Mouse (Mus musculus): ENCODE measurements around the gene Rhox2b. TPM values are rescaled to one million over a fixed set of nuclear protein-coding genes. Genes with fewer than 3 reads are reported as not detected.
"Not testable (repeated sequence)": the region's sequence is repeated elsewhere in the genome, so short reads cannot be mapped to it uniquely, and the experiment has no call there.

Rhox2b gene
- polyA plus RNA-seq (2014; fragmentation: Nextera tagmentation; extraction: Ambion mirVana): 0.57 TPM in 1 of 2 replicates, not detected in the other

GRCm38 (mm10) chrX:37411767-37412166, at the start of gene Rhox2b:
TSS of gene Rhox2b (plus strand) at chrX:37412067.
- DNase-seq (ENCODE audit: low spot score); H3K9me3 ChIP-seq (ENCODE audit: control insufficient read depth, low read length); H3K4me3 ChIP-seq (ENCODE audit: low read depth, low read length); H3K27ac ChIP-seq (ENCODE audit: low read depth, low read length); H3K27me3 ChIP-seq (ENCODE audit: control insufficient read depth, insufficient read depth, low read length); H3K9ac ChIP-seq (ENCODE audit: low read length); H3K36me3 ChIP-seq (ENCODE audit: control insufficient read depth, insufficient read depth, low read length); H3K4me1 ChIP-seq (replicated peaks; ENCODE audit: control insufficient read depth, insufficient read depth, low read length); H3K4me2 ChIP-seq (ENCODE audit: low read depth, low read length, severe bottlenecking); ATAC-seq (replicated peaks; ENCODE audit: low FRiP score): not testable (repeated sequence)
- no CpG with 5 or more reads among the region's 9 CpGs for WGBS

- H3K9ac ChIP-seq (ENCODE audit: low read length); H3K27ac ChIP-seq (ENCODE audit: low read depth, low read length); H3K9me3 ChIP-seq (ENCODE audit: control insufficient read depth, low read length); H3K4me2 ChIP-seq (ENCODE audit: low read depth, low read length, severe bottlenecking); H3K27me3 ChIP-seq (ENCODE audit: control insufficient read depth, insufficient read depth, low read length); H3K4me3 ChIP-seq (ENCODE audit: low read depth, low read length); H3K36me3 ChIP-seq (ENCODE audit: control insufficient read depth, insufficient read depth, low read length); DNase-seq (ENCODE audit: low spot score); ATAC-seq (replicated peaks; ENCODE audit: low FRiP score); H3K4me1 ChIP-seq (replicated peaks; ENCODE audit: control insufficient read depth, insufficient read depth, low read length): not testable (repeated sequence)
- no CpG with 5 or more reads among the region's 1 CpGs for WGBS
Measured at GRCm38 (mm10) chrX:37379728-37380127, 32.1 kb upstream of the Rhox2b start, which contains the start of gene Rhox3a2. TSS of gene Rhox3a2 (plus strand) at chrX:37380028.

- H3K4me3 ChIP-seq (ENCODE audit: low read depth, low read length): not testable (repeated sequence)
Measured at GRCm38 (mm10) chrX:37390548-37390947, 21.3 kb upstream of the Rhox2b start, which contains the start of gene Rhox4a2. TSS of gene Rhox4a2 (plus strand) at chrX:37390848.

GRCm38 (mm10) chrX:37432194-37432593, 20.3 kb downstream of the Rhox2b start, which contains the start of gene Rhox4b:
TSS of gene Rhox4b (plus strand) at chrX:37432494.
- not testable (repeated sequence) for H3K27ac ChIP-seq (ENCODE audit: low read depth, low read length); H3K9me3 ChIP-seq (ENCODE audit: control insufficient read depth, low read length); H3K36me3 ChIP-seq (ENCODE audit: control insufficient read depth, insufficient read depth, low read length); ATAC-seq (replicated peaks; ENCODE audit: low FRiP score); H3K4me2 ChIP-seq (ENCODE audit: low read depth, low read length, severe bottlenecking); H3K9ac ChIP-seq (ENCODE audit: low read length); DNase-seq (ENCODE audit: low spot score); H3K27me3 ChIP-seq (ENCODE audit: control insufficient read depth, insufficient read depth, low read length); H3K4me1 ChIP-seq (replicated peaks; ENCODE audit: control insufficient read depth, insufficient read depth, low read length); H3K4me3 ChIP-seq (ENCODE audit: low read depth, low read length)
- WGBS: 92% methylated on average over 14 of the region's 15 CpGs

More at GRCm38 (mm10) chrX:37390548-37390947, 21.3 kb upstream of the Rhox2b start, which contains the start of gene Rhox4a2:
- H3K27ac ChIP-seq (ENCODE audit: low read depth, low read length); DNase-seq (ENCODE audit: low spot score); H3K4me1 ChIP-seq (replicated peaks; ENCODE audit: control insufficient read depth, insufficient read depth, low read length); H3K27me3 ChIP-seq (ENCODE audit: control insufficient read depth, insufficient read depth, low read length); H3K9ac ChIP-seq (ENCODE audit: low read length); H3K36me3 ChIP-seq (ENCODE audit: control insufficient read depth, insufficient read depth, low read length); H3K9me3 ChIP-seq (ENCODE audit: control insufficient read depth, low read length); ATAC-seq (replicated peaks; ENCODE audit: low FRiP score); H3K4me2 ChIP-seq (ENCODE audit: low read depth, low read length, severe bottlenecking): not testable (repeated sequence)
- 96% methylated on average over 8 of the region's 16 CpGs for WGBS

- H3K9ac ChIP-seq (ENCODE audit: low read length); ATAC-seq (replicated peaks; ENCODE audit: low FRiP score); H3K9me3 ChIP-seq (ENCODE audit: control insufficient read depth, low read length); H3K4me2 ChIP-seq (ENCODE audit: low read depth, low read length, severe bottlenecking); H3K4me3 ChIP-seq (ENCODE audit: low read depth, low read length); H3K4me1 ChIP-seq (replicated peaks; ENCODE audit: control insufficient read depth, insufficient read depth, low read length); H3K27ac ChIP-seq (ENCODE audit: low read depth, low read length); H3K36me3 ChIP-seq (ENCODE audit: control insufficient read depth, insufficient read depth, low read length); DNase-seq (ENCODE audit: low spot score); H3K27me3 ChIP-seq (ENCODE audit: control insufficient read depth, insufficient read depth, low read length): not testable (repeated sequence)
- WGBS: 95% methylated on average over 7 of the region's 10 CpGs
Measured at GRCm38 (mm10) chrX:37453380-37453779, 41.5 kb downstream of the Rhox2b start, which contains the start of gene Rhox2c. TSS of gene Rhox2c (plus strand) at chrX:37453680.

- H3K36me3 ChIP-seq (ENCODE audit: control insufficient read depth, insufficient read depth, low read length); H3K4me1 ChIP-seq (replicated peaks; ENCODE audit: control insufficient read depth, insufficient read depth, low read length); H3K27me3 ChIP-seq (ENCODE audit: control insufficient read depth, insufficient read depth, low read length); H3K4me3 ChIP-seq (ENCODE audit: low read depth, low read length); H3K4me2 ChIP-seq (ENCODE audit: low read depth, low read length, severe bottlenecking); H3K27ac ChIP-seq (ENCODE audit: low read depth, low read length); H3K9me3 ChIP-seq (ENCODE audit: control insufficient read depth, low read length); H3K9ac ChIP-seq (ENCODE audit: low read length); ATAC-seq (replicated peaks; ENCODE audit: low FRiP score); DNase-seq (ENCODE audit: low spot score): not testable (repeated sequence)
- 93% methylated on average over 3 of the region's 4 CpGs for WGBS
Measured at GRCm38 (mm10) chrX:37458285-37458684, 46.4 kb downstream of the Rhox2b start, which contains the start of gene Rhox3c. TSS of gene Rhox3c (plus strand) at chrX:37458585.

Other genes starting within 250 kb of the Rhox2b start
- gene Akap14, start 243.2 kb upstream of the Rhox2b start, polyA plus RNA-seq (2014; fragmentation: Nextera tagmentation; extraction: Ambion mirVana): 0.11 TPM in 1 of 2 replicates, not detected in the other
- 366 and 371 TPM in 2 replicates for gene Ndufa1, start 220.9 kb upstream of the Rhox2b start, polyA plus RNA-seq (2014; fragmentation: Nextera tagmentation; extraction: Ambion mirVana)
- 13.1 and 13.3 TPM in 2 replicates for gene Rnf113a1, start 220.8 kb upstream of the Rhox2b start, polyA plus RNA-seq (2014; fragmentation: Nextera tagmentation; extraction: Ambion mirVana)
- gene Gm9, start 201.0 kb upstream of the Rhox2b start, polyA plus RNA-seq (2014; fragmentation: Nextera tagmentation; extraction: Ambion mirVana): not detected in 2 replicates
- gene Rhox1, start 189.8 kb upstream of the Rhox2b start, polyA plus RNA-seq (2014; fragmentation: Nextera tagmentation; extraction: Ambion mirVana): not detected in 2 replicates
- 0.64 and 0.71 TPM in 2 replicates for gene Rhox2a, start 167.1 kb upstream of the Rhox2b start, polyA plus RNA-seq (2014; fragmentation: Nextera tagmentation; extraction: Ambion mirVana)
- gene Rhox3a, start 162.1 kb upstream of the Rhox2b start, polyA plus RNA-seq (2014; fragmentation: Nextera tagmentation; extraction: Ambion mirVana): not detected in 2 replicates
- gene Rhox4a, start 146.7 kb upstream of the Rhox2b start, polyA plus RNA-seq (2014; fragmentation: Nextera tagmentation; extraction: Ambion mirVana): 0.27 TPM in 1 of 2 replicates, not detected in the other
- gene Rhox3a2, start 32.0 kb upstream of the Rhox2b start, polyA plus RNA-seq (2014; fragmentation: Nextera tagmentation; extraction: Ambion mirVana): not detected in 2 replicates
- 1.1 and 1.2 TPM in 2 replicates for gene Rhox4a2, start 21.2 kb upstream of the Rhox2b start, polyA plus RNA-seq (2014; fragmentation: Nextera tagmentation; extraction: Ambion mirVana)
- gene Rhox4b, start 20.4 kb downstream of the Rhox2b start, polyA plus RNA-seq (2014; fragmentation: Nextera tagmentation; extraction: Ambion mirVana): not detected in 2 replicates
- gene Rhox2c, start 41.6 kb downstream of the Rhox2b start, polyA plus RNA-seq (2014; fragmentation: Nextera tagmentation; extraction: Ambion mirVana): 0.49 and 1.0 TPM in 2 replicates
- gene Rhox3c, start 46.5 kb downstream of the Rhox2b start, polyA plus RNA-seq (2014; fragmentation: Nextera tagmentation; extraction: Ambion mirVana): not detected in 2 replicates
- gene Rhox4c, start 68.3 kb downstream of the Rhox2b start, polyA plus RNA-seq (2014; fragmentation: Nextera tagmentation; extraction: Ambion mirVana): not detected in 2 replicates
- not detected in 2 replicates for gene Rhox2d, start 81.4 kb downstream of the Rhox2b start, polyA plus RNA-seq (2014; fragmentation: Nextera tagmentation; extraction: Ambion mirVana)
- gene Rhox4d, start 102.3 kb downstream of the Rhox2b start, polyA plus RNA-seq (2014; fragmentation: Nextera tagmentation; extraction: Ambion mirVana): not detected in 2 replicates
- not detected in 2 replicates for gene Rhox2e, start 118.4 kb downstream of the Rhox2b start, polyA plus RNA-seq (2014; fragmentation: Nextera tagmentation; extraction: Ambion mirVana)
- gene Rhox3e, start 130.0 kb downstream of the Rhox2b start, polyA plus RNA-seq (2014; fragmentation: Nextera tagmentation; extraction: Ambion mirVana): not detected in 2 replicates
- not detected in 2 replicates for gene Rhox4e, start 145.3 kb downstream of the Rhox2b start, polyA plus RNA-seq (2014; fragmentation: Nextera tagmentation; extraction: Ambion mirVana)
- not detected in 2 replicates for gene Rhox2f, start 159.3 kb downstream of the Rhox2b start, polyA plus RNA-seq (2014; fragmentation: Nextera tagmentation; extraction: Ambion mirVana)
- gene Rhox3f, start 168.9 kb downstream of the Rhox2b start, polyA plus RNA-seq (2014; fragmentation: Nextera tagmentation; extraction: Ambion mirVana): not detected in 2 replicates
- not detected in 2 replicates for gene Rhox4f, start 195.6 kb downstream of the Rhox2b start, polyA plus RNA-seq (2014; fragmentation: Nextera tagmentation; extraction: Ambion mirVana)
- not detected in 2 replicates for gene Rhox3g, start 216.5 kb downstream of the Rhox2b start, polyA plus RNA-seq (2014; fragmentation: Nextera tagmentation; extraction: Ambion mirVana)
- gene Rhox2g, start 231.4 kb downstream of the Rhox2b start, polyA plus RNA-seq (2014; fragmentation: Nextera tagmentation; extraction: Ambion mirVana): not detected in 2 replicates
- gene Rhox4g, start 239.3 kb downstream of the Rhox2b start, polyA plus RNA-seq (2014; fragmentation: Nextera tagmentation; extraction: Ambion mirVana): not detected in 2 replicates

Data from forebrain, embryonic 11.5 days (tissue).